Mouse (Mus musculus) cerebellum, adult 2 months (tissue): ENCODE measurements at regions not wholly inside any gene's neighbourhood (a gene's known extent, or its start where the extent isn't known, plus 50 kb on each side); places are given as distances from the start of the nearest gene placed in this dataset.
A peak's percentile ranks its signal among the peaks of the same experiment; 100 is the strongest.

ENCODE experiments used
- DNase-seq, 2 experiments: peaks; one replicate each; pipeline ENCODE4 v3.0.0; 2021
- H3K27ac ChIP-seq: fragments of 200-500 bp; 2 replicates; pipeline ENCODE4 v1.5.1; 2012; ENCODE audit warnings: low read length, control low read depth, inconsistent platforms; ENCODE audit not compliant: insufficient read depth
- H3K27me3 ChIP-seq: fragments of 200-500 bp; 2 replicates; pipeline ENCODE4 v1.6.1; 2012; ENCODE audit warnings: inconsistent platforms, mild to moderate bottlenecking, low read length, moderate library complexity; ENCODE audit not compliant: control insufficient read depth, insufficient read depth
- H3K4me1 ChIP-seq: fragments of 200-500 bp; 2 replicates; pipeline ENCODE4 v1.6.1; 2011; ENCODE audit warnings: low read length; ENCODE audit not compliant: control insufficient read depth, insufficient read depth
- H3K4me3 ChIP-seq: fragments of 200-500 bp; replicated peaks from 2 replicates; pipeline ENCODE3; 2011; ENCODE audit warnings: mild to moderate bottlenecking, low read depth, low read length, control low read depth; ENCODE audit not compliant: insufficient read depth
- CTCF ChIP-seq: fragments of 200-500 bp; IDR thresholded peaks from 2 replicates; pipeline ENCODE4 v1.5.1; 2011; ENCODE audit warnings: low read depth, mild to moderate bottlenecking, control low read depth, low read length, moderate library complexity, borderline replicate concordance; ENCODE audit not compliant: insufficient read depth
- POLR2A ChIP-seq: fragments of 200-500 bp; IDR thresholded peaks from 2 replicates; pipeline ENCODE4 v1.6.1; 2011; ENCODE audit warnings: low read length, control low read depth, borderline replicate concordance; ENCODE audit not compliant: insufficient read depth
- WGBS: fragments of 180-500 bp; shearing (Covaris S2); methylation state at CpG from one replicate; pipeline ENCODE4 v1.1.7; 2018; 5-methylcytosine and 5-hydroxymethylcytosine counted together

GRCm38 (mm10) chr7:72961321-72961720, 414.0 kb upstream of the Rgma start:
- TF ChIP-seq CTCF (no peak), POLR2A (no peak)
- Histone ChIP-seq H3K27me3 (no peaks in the 10 kb centered on the region), H3K4me1 (no peaks in the 10 kb centered on the region), H3K27ac (no peak overlapping the region), H3K4me3 (no peak overlapping the region)
- WGBS, result 44% methylated on average over 4 of the region's 4 CpGs
- DNase-seq, result no peak

- H3K4me3 ChIP-seq, result no peak overlapping the region
- peak in 1 of 2 experiments; percentile 45 for DNase-seq
- no peak overlapping the region for H3K27ac ChIP-seq
- H3K4me1 ChIP-seq, result no peaks in the 10 kb centered on the region
- TF ChIP-seq POLR2A (no peak), CTCF (no peak)
- WGBS, result 35% methylated on average over 3 of the region's 3 CpGs
- no peaks in the 10 kb centered on the region for H3K27me3 ChIP-seq
Observed at GRCm38 (mm10) chr7:72962815-72963214, 412.5 kb upstream of the Rgma start.

GRCm38 (mm10) chr7:72963908-72964307, 411.4 kb upstream of the Rgma start:
- H3K4me1 ChIP-seq, result no peaks in the 10 kb centered on the region
- WGBS, result 79% methylated on average over 3 of the region's 3 CpGs
- DNase-seq, result no peak
- H3K27me3 ChIP-seq, result no peaks in the 10 kb centered on the region
- TF ChIP-seq CTCF (no peak), POLR2A (no peak)
- H3K4me3 ChIP-seq, result no peak overlapping the region
- no peak overlapping the region for H3K27ac ChIP-seq

- Histone ChIP-seq H3K4me1 (no peaks in the 10 kb centered on the region), H3K27ac (no peak overlapping the region), H3K4me3 (no peak overlapping the region), H3K27me3 (no peaks in the 10 kb centered on the region)
- TF ChIP-seq CTCF (no peak), POLR2A (no peak)
- no peak for DNase-seq
- 83% methylated on average over 4 of the region's 4 CpGs for WGBS
Observed at GRCm38 (mm10) chr7:72968193-72968592, 407.1 kb upstream of the Rgma start.

GRCm38 (mm10) chr7:72971506-72972267, 403.6 kb upstream of the Rgma start:
- WGBS, result 66% methylated on average over 5 of the region's 5 CpGs
- Histone ChIP-seq H3K27me3 (no peaks in the 10 kb centered on the region), H3K4me1 (no peaks in the 10 kb centered on the region), H3K4me3 (no peak overlapping the region), H3K27ac (no peak overlapping the region)
- DNase-seq, result no peak
- TF ChIP-seq POLR2A, result no peak
- no peak for TF ChIP-seq CTCF

GRCm38 (mm10) chr7:72972397-72972796, 402.9 kb upstream of the Rgma start:
- TF ChIP-seq POLR2A (no peak), CTCF (no peak)
- 92% methylated on average over 7 of the region's 7 CpGs for WGBS
- Histone ChIP-seq H3K4me1 (no peaks in the 10 kb centered on the region), H3K4me3 (no peak overlapping the region), H3K27me3 (no peaks in the 10 kb centered on the region), H3K27ac (no peak overlapping the region)
- DNase-seq, result no peak

- Histone ChIP-seq H3K27me3 (no peaks in the 10 kb centered on the region), H3K4me1 (no peaks in the 10 kb centered on the region), H3K27ac (no peak overlapping the region), H3K4me3 (no peak overlapping the region)
- DNase-seq, result no peak
- WGBS, result 47% methylated on average over 3 of the region's 3 CpGs
- TF ChIP-seq CTCF, result no peak
- no peak for TF ChIP-seq POLR2A
Observed at GRCm38 (mm10) chr7:72973771-72974170, 401.5 kb upstream of the Rgma start.

- Histone ChIP-seq H3K27ac (no peak overlapping the region), H3K4me3 (no peak overlapping the region), H3K4me1 (no peaks in the 10 kb centered on the region), H3K27me3 (no peaks in the 10 kb centered on the region)
- WGBS, result 92% methylated on average over 3 of the region's 3 CpGs
- TF ChIP-seq POLR2A (no peak), CTCF (no peak)
- DNase-seq, result no peak
Observed at GRCm38 (mm10) chr7:72974384-72974783, 400.9 kb upstream of the Rgma start.
